Mouse (Mus musculus): ENCODE measurements around the gene Traf4.

DNA sequence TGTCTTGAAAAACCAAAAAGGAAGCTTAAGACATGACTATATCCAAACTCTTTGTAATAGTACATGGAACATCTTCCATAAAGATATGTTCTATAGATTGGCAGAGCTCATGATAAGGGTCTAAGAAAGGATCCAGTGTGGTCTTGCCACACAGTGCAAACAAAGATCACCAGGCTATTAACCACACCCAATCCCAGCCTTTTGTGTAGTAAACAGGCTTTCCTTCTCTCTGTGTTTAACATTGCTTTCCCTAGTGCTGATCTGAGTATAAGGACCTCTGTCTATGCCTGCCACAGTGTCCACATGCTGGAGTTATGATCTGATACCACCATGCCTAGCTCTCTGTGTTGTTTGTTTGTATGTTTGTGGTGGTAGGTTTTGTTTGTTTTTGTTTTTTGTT, 41.6 kb downstream of the Traf4 start:
- TF ChIP-seq CTCF (IDR thresholded peaks at IDR 0.05 in 2 of 3, conservative IDR thresholded peaks at IDR 0.05 in 1 of 3; ENCODE audit: control insufficient read depth in 1 of 3, insufficient read depth in 1 of 3, low read depth in 2 of 3, low read length in 3 of 3, poor library complexity in 1 of 3, severe bottlenecking in 1 of 3): no peak
- TF ChIP-seq ELF1 (IDR thresholded peaks at IDR 0.05; ENCODE audit: low read depth, low read length): no peak
- no peak for TF ChIP-seq ZNF384 (IDR thresholded peaks at IDR 0.05; ENCODE audit: low read depth, low read length)
- TF ChIP-seq TAL1 (IDR thresholded peaks at IDR 0.05; ENCODE audit: low read length): no peak
